Mouse (Mus musculus) liver, adult 2 months (tissue): ENCODE results near the gene Gm20481. TPM values are rescaled to one million over a fixed set of nuclear protein-coding genes. Genes with fewer than 3 reads are reported as not detected.

Experiments
- DNase-seq: peaks from one replicate; pipeline ENCODE4 v3.0.0-alpha.2; 2011; ENCODE audit warnings: low read depth, low spot score; ENCODE audit errors: extremely low read depth
- H3K27ac ChIP-seq: fragments of 200-500 bp; replicated peaks from 2 replicates; pipeline ENCODE4 v1.5.1; 2012; ENCODE audit warnings: low read depth, mild to moderate bottlenecking, control low read depth, inconsistent platforms, low read length; ENCODE audit not compliant: insufficient read depth
- H3K27me3 ChIP-seq: fragments of 200-500 bp; 2 replicates; pipeline ENCODE4 v1.6.1; 2012; ENCODE audit warnings: mild to moderate bottlenecking, moderate library complexity, low read length, inconsistent platforms; ENCODE audit not compliant: control insufficient read depth, insufficient read depth
- H3K36me3 ChIP-seq: fragments of 200-500 bp; 2 replicates; pipeline ENCODE4 v1.6.1; 2012; ENCODE audit warnings: low read length, inconsistent platforms; ENCODE audit not compliant: control insufficient read depth, insufficient read depth
- H3K4me1 ChIP-seq: fragments of 200-500 bp; 2 replicates; pipeline ENCODE4 v1.6.1; 2011; ENCODE audit warnings: low read length; ENCODE audit not compliant: control insufficient read depth, insufficient read depth
- H3K4me3 ChIP-seq: fragments of 200-500 bp; 2 replicates; pipeline ENCODE4 v1.5.1; 2011; ENCODE audit warnings: low read depth, mild to moderate bottlenecking, control low read depth, low read length, moderate library complexity; ENCODE audit not compliant: insufficient read depth
- H3K79me2 ChIP-seq: fragments of 200-500 bp; 2 replicates; pipeline ENCODE4 v1.6.1; 2012; ENCODE audit warnings: inconsistent platforms, mild to moderate bottlenecking, low read length, moderate library complexity; ENCODE audit not compliant: control insufficient read depth, insufficient read depth
- H3K9ac ChIP-seq: fragments of 200-500 bp; 2 replicates; pipeline ENCODE4 v1.6.1; 2012; ENCODE audit warnings: low read depth, mild to moderate bottlenecking, control low read depth, inconsistent platforms, low read length
- CTCF ChIP-seq: fragments of 200-500 bp; IDR thresholded peaks from 2 replicates; pipeline ENCODE4 v1.5.1; 2011; ENCODE audit warnings: low read depth, low read length, control low read depth
- POLR2A ChIP-seq: fragments of 200-500 bp; IDR thresholded peaks from 2 replicates; pipeline ENCODE4 v1.6.1; 2011; ENCODE audit warnings: low read length, control low read depth; ENCODE audit not compliant: insufficient read depth; ENCODE audit errors: extremely low read depth
- WGBS: fragments of 180-500 bp; shearing (Covaris S2); methylation state at CpG from one replicate; pipeline ENCODE4 v1.1.7; 2018; 5-methylcytosine and 5-hydroxymethylcytosine counted together
- polyA plus RNA-seq: library from polyadenylated mRNA; depleted of rRNA; stranded (reverse); fragments of >200 nt; gene quantifications from 2 replicates; pipeline ENCODE4 v1.2.3, GENCODE M21; 2012
- total RNA-seq: library from RNA; depleted of rRNA; stranded (reverse); fragments of >200 nt; gene quantifications from 2 replicates; pipeline ENCODE4 v1.2.3, GENCODE M21; 2014

The Gm20481 gene
- total and polyA plus RNA-seq, 2 experiments: not detected

DNA sequence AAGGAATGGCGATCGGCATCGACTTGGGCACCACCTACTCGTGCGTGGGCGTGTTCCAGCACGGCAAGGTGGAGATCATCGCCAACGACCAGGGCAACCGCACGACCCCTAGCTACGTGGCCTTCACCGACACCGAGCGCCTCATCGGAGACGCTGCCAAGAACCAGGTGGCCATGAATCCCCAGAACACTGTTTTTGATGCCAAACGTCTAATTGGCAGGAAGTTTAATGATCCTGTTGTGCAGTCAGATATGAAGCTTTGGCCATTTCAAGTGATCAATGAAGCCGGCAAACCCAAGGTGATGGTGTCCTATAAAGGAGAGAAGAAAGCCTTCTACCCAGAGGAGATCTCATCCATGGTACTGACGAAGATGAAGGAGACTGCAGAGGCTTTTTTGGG, 7.3 kb downstream of the Gm20481 start:
- Histone ChIP-seq H3K27me3 (no peaks in the 10 kb centered on the region), H3K36me3 (no peaks in the 10 kb centered on the region), H3K9ac (no peak overlapping the region), H3K4me3 (no peak overlapping the region), H3K27ac (no peak overlapping the region), H3K4me1 (peaks cover 21% of the 10 kb centered on the region), H3K79me2 (no peaks in the 10 kb centered on the region)
- peak; percentile 53 for DNase-seq
- no peak for TF ChIP-seq POLR2A
- no peak for TF ChIP-seq CTCF
- 84% methylated on average over 20 of the region's 20 CpGs for WGBS

DNA sequence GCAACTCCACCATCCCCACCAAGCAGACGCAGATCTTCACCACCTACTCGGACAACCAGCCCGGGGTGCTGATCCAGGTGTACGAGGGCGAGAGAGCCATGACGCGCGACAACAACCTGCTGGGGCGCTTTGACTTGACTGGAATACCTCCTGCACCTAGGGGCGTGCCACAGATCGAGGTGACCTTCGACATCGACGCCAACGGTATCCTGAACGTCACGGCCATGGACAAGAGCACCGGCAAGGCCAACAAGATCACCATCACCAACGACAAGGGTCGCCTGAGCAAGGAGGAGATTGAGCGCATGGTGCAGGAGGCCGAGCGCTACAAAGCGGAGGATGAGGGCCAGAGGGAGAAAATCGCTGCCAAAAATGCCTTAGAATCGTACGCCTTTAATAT, 8.5 kb downstream of the Gm20481 start:
- no peak for DNase-seq
- H3K4me3 ChIP-seq: no peak overlapping the region
- TF ChIP-seq POLR2A (no peak), CTCF (no peak)

DNA sequence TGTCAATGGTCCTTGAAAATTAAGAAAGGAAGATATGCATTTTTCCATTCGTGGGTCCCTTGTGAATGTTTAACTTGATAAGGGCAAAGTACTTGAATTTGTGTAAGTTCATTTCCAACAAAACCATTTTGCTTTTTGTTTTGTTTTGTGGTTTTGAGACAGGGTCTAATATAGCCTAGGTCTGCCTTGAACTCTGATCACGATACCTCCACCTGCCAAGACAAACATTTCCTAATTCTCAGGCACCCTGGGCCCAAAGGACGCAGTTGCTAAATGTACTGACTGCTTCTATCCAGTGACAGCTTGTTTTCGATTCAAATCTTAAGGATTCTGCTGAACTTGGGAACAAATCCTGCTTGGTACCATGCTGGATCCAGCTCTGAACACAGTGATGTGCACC, 9.9 kb downstream of the Gm20481 start:
- Histone ChIP-seq H3K4me1 (peaks cover 26% of the 10 kb centered on the region), H3K36me3 (no peaks in the 10 kb centered on the region), H3K9ac (peak overlapping the region; percentile 74), H3K27ac (peak overlapping the region; percentile 98), H3K27me3 (no peaks in the 10 kb centered on the region), H3K4me3 (peak overlapping the region; percentile 17; the same call in 1 of the 2 replicates), H3K79me2 (no peaks in the 10 kb centered on the region)
- 34% methylated on average over 4 of the region's 4 CpGs for WGBS
- TF ChIP-seq CTCF: no peak
- TF ChIP-seq POLR2A: no peak
- DNase-seq: peak; percentile 98

More for the DNA sequence above, 8.5 kb downstream of the Gm20481 start:
- H3K4me1 ChIP-seq: peaks cover 26% of the 10 kb centered on the region
- H3K79me2 ChIP-seq: no peaks in the 10 kb centered on the region
- WGBS: 92% methylated on average over 27 of the region's 27 CpGs
- H3K27ac ChIP-seq: no peak overlapping the region
- H3K9ac ChIP-seq: no peak overlapping the region
- no peaks in the 10 kb centered on the region for H3K27me3 ChIP-seq
- no peaks in the 10 kb centered on the region for H3K36me3 ChIP-seq

DNA sequence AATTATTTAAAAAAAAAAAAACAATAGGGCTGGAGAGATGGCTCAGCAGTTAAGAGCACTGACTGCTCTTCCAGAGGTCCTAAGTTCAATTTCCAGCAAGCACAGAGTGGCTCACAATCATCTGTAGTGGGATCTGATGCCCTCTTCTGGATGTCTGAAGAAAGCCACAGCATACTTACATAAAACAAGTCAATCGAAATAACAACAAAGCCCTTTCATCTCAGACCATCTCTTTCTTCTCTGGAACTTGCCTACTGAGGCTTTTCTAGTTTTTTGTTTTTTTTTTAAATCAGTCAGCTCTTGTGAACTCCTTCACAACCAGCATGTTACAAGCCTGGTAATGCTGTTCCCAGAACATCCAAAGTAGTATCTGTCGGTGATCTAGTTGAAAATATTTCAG, 10.9 kb downstream of the Gm20481 start:
- no peaks in the 10 kb centered on the region for H3K27me3 ChIP-seq
- peaks cover 19% of the 10 kb centered on the region for H3K4me1 ChIP-seq
- peak; percentile 92 for DNase-seq
- H3K4me3 ChIP-seq: peak overlapping the region; percentile 40
- H3K79me2 ChIP-seq: no peaks in the 10 kb centered on the region
- WGBS: 5% methylated on average over 2 of the region's 2 CpGs
- TF ChIP-seq POLR2A: no peak
- TF ChIP-seq CTCF: peak; percentile 48; the same call in 1 of the 2 replicates
- H3K36me3 ChIP-seq: peaks cover 1% of the 10 kb centered on the region; the same call in 1 of the 2 replicates
- peak overlapping the region; percentile 98 for H3K27ac ChIP-seq
- peak overlapping the region; percentile 60 for H3K9ac ChIP-seq

DNA sequence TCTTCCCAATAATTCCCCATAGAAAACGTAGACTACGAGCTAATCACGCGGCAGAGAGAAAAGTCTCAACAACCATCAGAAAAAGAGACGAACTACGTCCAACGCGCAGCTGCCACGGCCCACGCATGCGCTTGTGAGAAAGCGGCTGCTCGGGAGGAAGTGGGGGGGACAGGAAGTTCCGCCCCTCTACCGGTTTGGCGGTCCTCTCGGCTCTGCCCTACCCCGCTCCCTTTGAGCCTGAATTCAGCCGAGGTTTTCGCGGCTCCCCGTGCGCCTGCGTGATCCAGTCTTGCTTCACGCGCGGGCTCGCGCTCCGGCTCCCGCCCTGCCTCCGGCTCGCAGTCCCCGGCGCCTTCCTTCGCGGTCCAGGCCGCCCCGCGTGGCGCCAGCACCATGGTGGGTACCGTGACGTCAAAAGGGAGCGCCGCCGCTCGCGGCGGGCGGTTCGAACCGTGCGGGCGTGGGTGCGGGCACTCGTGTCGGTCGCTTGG, 12.0 kb downstream of the Gm20481 start, which contains the start of gene Lsm2:
Gene Lsm2 (plus strand): TSS at position 173 of the 491 bp plus-strand sequence.
- Histone ChIP-seq H3K36me3 (peaks cover 10% of the 10 kb centered on the region), H3K4me1 (peaks cover 16% of the 10 kb centered on the region), H3K79me2 (no peaks in the 10 kb centered on the region), H3K27me3 (no peaks in the 10 kb centered on the region), H3K9ac (peak within 1 kb of the TSS; percentile 95), H3K27ac (peak within 1 kb of the TSS; percentile 97), H3K4me3 (peak within 1 kb of the TSS; percentile 87)
- DNase-seq: peak; percentile 84
- peak; percentile 81 for TF ChIP-seq POLR2A
- TF ChIP-seq CTCF: no peak
- WGBS: under 1% methylated on average over 58 of the region's 58 CpGs

DNA sequence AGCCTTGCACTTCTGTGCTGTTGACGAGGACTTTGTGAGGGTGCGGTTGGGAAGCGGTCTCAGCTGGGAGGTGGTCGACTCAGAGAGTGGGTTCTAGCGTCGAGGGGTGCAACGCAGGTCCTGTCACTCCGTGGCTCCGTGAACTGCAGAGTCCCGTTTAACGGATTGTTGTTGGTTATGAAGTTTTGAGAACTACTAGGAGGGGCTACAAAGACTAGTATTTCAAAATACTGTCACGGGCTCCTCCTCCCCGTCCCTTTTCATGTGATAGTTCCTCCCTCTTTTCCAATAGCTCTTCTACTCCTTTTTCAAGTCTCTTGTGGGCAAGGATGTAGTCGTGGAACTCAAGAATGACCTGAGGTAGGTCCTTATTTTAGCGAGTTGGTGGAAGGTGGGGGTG, 12.6 kb downstream of the Gm20481 start:
- WGBS: under 1% methylated on average over 15 of the region's 15 CpGs
- Histone ChIP-seq H3K27ac (peak overlapping the region; percentile 97), H3K4me1 (peaks cover 16% of the 10 kb centered on the region), H3K9ac (peak overlapping the region; percentile 95), H3K27me3 (no peaks in the 10 kb centered on the region), H3K36me3 (peaks cover 11% of the 10 kb centered on the region), H3K79me2 (no peaks in the 10 kb centered on the region), H3K4me3 (peak overlapping the region; percentile 87)
- TF ChIP-seq POLR2A (no peak), CTCF (no peak)
- DNase-seq: no peak
